Mouse (Mus musculus): ENCODE measurements around the gene Hoxd8.

- no peak for TF ChIP-seq POLR2A (IDR thresholded peaks at IDR 0.05; ENCODE audit: borderline replicate concordance, control insufficient read depth, low read depth, low read length)
- no peak for TF ChIP-seq CTCF (IDR thresholded peaks at IDR 0.05; ENCODE audit: control insufficient read depth, insufficient read depth, low read length)
These were observed 16.6 kb downstream of the Hoxd8 start for GRCm38 (mm10) chr2:74720955-74721491.

All from bone marrow, adult 2 months (tissue).